20 mouse cellular contexts compared by ENCODE assay signal in genomic region chr3:136674486-136674885, GRCm38 (mm10). TPM values are rescaled to one million over a fixed set of nuclear protein-coding genes. Genes with fewer than 3 reads are reported as not detected.
DNase-seq lines count a peak whose midpoint lies in the region; ATAC-seq lines count a peak whose summit lies in the region.
"Had no signal": no experiment of that assay in that cellular context is flagged by ENCODE, and none has a peak within 500 bp of the region (broad histone marks: within the 10 kb centered on the region; RNA-seq: fewer than 3 reads in every experiment).

No protein-coding gene starts in this region.

- H3K4me1 ChIP-seq in hindbrain, embryonic 12.5 days: peaks cover 33% of the 10 kb centered on the region
- no peaks in the 10 kb centered on the region for H3K4me1 ChIP-seq in hindbrain, embryonic 11.5 days (replicated peaks; ENCODE audit: control insufficient read depth, insufficient read depth, low read length)
- H3K4me1 ChIP-seq in midbrain, embryonic 14.5 days (ENCODE audit: control insufficient read depth, insufficient read depth, low read length): peaks cover 35% of the 10 kb centered on the region
- peaks cover 6% of the 10 kb centered on the region; the same call in 1 of the 2 replicates for H3K4me1 ChIP-seq in midbrain, embryonic 11.5 days (ENCODE audit: control insufficient read depth, insufficient read depth, low read length)
- H3K4me1 ChIP-seq in hindbrain, embryonic 16.5 days (ENCODE audit: control insufficient read depth, insufficient read depth, low read depth, low read length): peaks cover 20% of the 10 kb centered on the region

- no peak for ATAC-seq in hindbrain, embryonic 12.5 days (ENCODE audit: low FRiP score)
- no peak for ATAC-seq in hindbrain, embryonic 11.5 days (ENCODE audit: low FRiP score)
- no peak for ATAC-seq in midbrain, embryonic 14.5 days (ENCODE audit: low FRiP score, low TSS enrichment)
- ATAC-seq in midbrain, embryonic 11.5 days (ENCODE audit: low FRiP score): no peak
- no peak for ATAC-seq in hindbrain, embryonic 16.5 days
- ATAC-seq in megakaryocyte-erythroid progenitor cell, adult 5-6 weeks (replicated peaks; ENCODE audit: low FRiP score, low TSS enrichment, poor library complexity, severe bottlenecking): no peak
- ATAC-seq: intestine, embryonic 16.5 days had no signal

- no peaks in the 10 kb centered on the region for H3K36me3 ChIP-seq in hindbrain, embryonic 12.5 days
- H3K36me3 ChIP-seq in hindbrain, embryonic 11.5 days (ENCODE audit: control insufficient read depth, insufficient read depth, low read length): no peaks in the 10 kb centered on the region
- no peaks in the 10 kb centered on the region for H3K36me3 ChIP-seq in midbrain, embryonic 14.5 days (ENCODE audit: control insufficient read depth, insufficient read depth, low read length)
- no peaks in the 10 kb centered on the region for H3K36me3 ChIP-seq in midbrain, embryonic 11.5 days (ENCODE audit: control insufficient read depth, insufficient read depth, low read length)
- no peaks in the 10 kb centered on the region for H3K36me3 ChIP-seq in hindbrain, embryonic 16.5 days (ENCODE audit: control insufficient read depth, insufficient read depth, low read length)
- H3K36me3 ChIP-seq: embryonic facial prominence, embryonic 13.5 days had no signal

- 0 out of 2 replicates have a peak overlapping the region, but pooled peaks have one; percentile 6 for H3K4me2 ChIP-seq in hindbrain, embryonic 12.5 days (replicated peaks)
- no peak overlapping the region for H3K4me2 ChIP-seq in hindbrain, embryonic 11.5 days (replicated peaks; ENCODE audit: low read depth, low read length)
- H3K4me2 ChIP-seq in midbrain, embryonic 14.5 days (ENCODE audit: low read length): peak overlapping the region; percentile 21
- H3K4me2 ChIP-seq in midbrain, embryonic 11.5 days: no peak overlapping the region
- H3K4me2 ChIP-seq in hindbrain, embryonic 16.5 days (ENCODE audit: low read length): peak overlapping the region; percentile 21
- H3K4me2 ChIP-seq: embryonic facial prominence, embryonic 13.5 days had no signal

- WGBS in hindbrain, embryonic 12.5 days: 74% methylated on average over 5 of the region's 5 CpGs
- 76% methylated on average over 5 of the region's 5 CpGs for WGBS in hindbrain, embryonic 11.5 days
- WGBS in midbrain, embryonic 14.5 days: 63% methylated on average over 5 of the region's 5 CpGs
- WGBS in midbrain, embryonic 11.5 days: 82% methylated on average over 5 of the region's 5 CpGs
- WGBS in hindbrain, embryonic 16.5 days: 54% methylated on average over 5 of the region's 5 CpGs

- no peak for DNase-seq in hindbrain, embryonic 11.5 days (ENCODE audit: low spot score)
- DNase-seq in midbrain, embryonic 14.5 days: no peak
- no peak for DNase-seq in midbrain, embryonic 11.5 days (ENCODE audit: low spot score, missing footprints)
- peak; percentile 41 for DNase-seq in yolk sac, embryonic 10.5 days (ENCODE audit: low spot score)
- DNase-seq: adrenal gland, adult 2 months; cerebellum, postnatal 14 days; gastrocnemius, postnatal 10 days; heart, adult 18-20 months; heart, postnatal 4 days; layer of hippocampus, postnatal 36 days; liver; lung, adult 2 months; right cerebral cortex, adult 18-20 months; thymus, postnatal 25 days had no signal

- no peak overlapping the region for H3K4me3 ChIP-seq in hindbrain, embryonic 12.5 days
- no peak overlapping the region for H3K4me3 ChIP-seq in hindbrain, embryonic 11.5 days (ENCODE audit: low read depth, low read length)
- no peak overlapping the region for H3K4me3 ChIP-seq in midbrain, embryonic 14.5 days (replicated peaks; ENCODE audit: low read depth, low read length)
- no peak overlapping the region for H3K4me3 ChIP-seq in midbrain, embryonic 11.5 days (ENCODE audit: low read depth, low read length)
- no peak overlapping the region for H3K4me3 ChIP-seq in hindbrain, embryonic 16.5 days (ENCODE audit: low read length)
- H3K4me3 ChIP-seq: embryonic facial prominence, embryonic 13.5 days had no signal

- no peaks in the 10 kb centered on the region for H3K27me3 ChIP-seq in hindbrain, embryonic 12.5 days
- no peaks in the 10 kb centered on the region for H3K27me3 ChIP-seq in hindbrain, embryonic 11.5 days (ENCODE audit: control insufficient read depth, insufficient read depth, low read length)
- H3K27me3 ChIP-seq in midbrain, embryonic 14.5 days (ENCODE audit: control insufficient read depth, insufficient read depth, low read length): no peaks in the 10 kb centered on the region
- no peaks in the 10 kb centered on the region for H3K27me3 ChIP-seq in midbrain, embryonic 11.5 days (ENCODE audit: control insufficient read depth, insufficient read depth, low read length)
- no peaks in the 10 kb centered on the region for H3K27me3 ChIP-seq in hindbrain, embryonic 16.5 days (replicated peaks; ENCODE audit: control insufficient read depth, insufficient read depth, low read length)
- H3K27me3 ChIP-seq: embryonic facial prominence, embryonic 13.5 days had no signal

- no peak overlapping the region for H3K27ac ChIP-seq in hindbrain, embryonic 12.5 days
- H3K27ac ChIP-seq in hindbrain, embryonic 11.5 days (ENCODE audit: low read depth, low read length): no peak overlapping the region
- H3K27ac ChIP-seq in midbrain, embryonic 14.5 days (replicated peaks; ENCODE audit: low read depth, low read length): no peak overlapping the region
- H3K27ac ChIP-seq in midbrain, embryonic 11.5 days (ENCODE audit: low read depth, low read length): no peak overlapping the region
- H3K27ac ChIP-seq in hindbrain, embryonic 16.5 days (ENCODE audit: low read depth, low read length): no peak overlapping the region
- H3K27ac ChIP-seq: embryonic facial prominence, embryonic 13.5 days; kidney, postnatal 0 days had no signal

- H3K9ac ChIP-seq in hindbrain, embryonic 12.5 days: no peak overlapping the region
- no peak overlapping the region for H3K9ac ChIP-seq in hindbrain, embryonic 11.5 days (ENCODE audit: low read depth, low read length)
- no peak overlapping the region for H3K9ac ChIP-seq in midbrain, embryonic 14.5 days (replicated peaks; ENCODE audit: low read length)
- H3K9ac ChIP-seq in midbrain, embryonic 11.5 days (ENCODE audit: low read length): no peak overlapping the region
- H3K9ac ChIP-seq in hindbrain, embryonic 16.5 days (ENCODE audit: low read depth, low read length): no peak overlapping the region
- H3K9ac ChIP-seq: embryonic facial prominence, embryonic 13.5 days had no signal

- no peaks in the 10 kb centered on the region for H3K9me3 ChIP-seq in hindbrain, embryonic 12.5 days (replicated peaks)
- no peaks in the 10 kb centered on the region for H3K9me3 ChIP-seq in hindbrain, embryonic 11.5 days (ENCODE audit: control insufficient read depth, low read length)
- no peaks in the 10 kb centered on the region for H3K9me3 ChIP-seq in midbrain, embryonic 14.5 days (ENCODE audit: control insufficient read depth, low read length)
- no peaks in the 10 kb centered on the region for H3K9me3 ChIP-seq in midbrain, embryonic 11.5 days (ENCODE audit: control insufficient read depth, low read length)
- H3K9me3 ChIP-seq in hindbrain, embryonic 16.5 days (ENCODE audit: control insufficient read depth, low read length): no peaks in the 10 kb centered on the region
- H3K9me3 ChIP-seq: embryonic facial prominence, embryonic 13.5 days had no signal

RNA-seq across cellular contexts. Expression of gene Ppp3ca, which starts 4.6 kb away (rescaled TPM):
- polyA plus RNA-seq in hindbrain, embryonic 12.5 days (2016; fragmentation: Nextera tagmentation; extraction: Ambion mirVana): 127 and 145 TPM in 2 replicates
- 70.9 and 71.9 TPM in 2 replicates for polyA plus RNA-seq in hindbrain, embryonic 11.5 days (2014; fragmentation: Nextera tagmentation; extraction: Ambion mirVana)
- polyA plus RNA-seq in midbrain, embryonic 14.5 days (2014; fragmentation: Nextera tagmentation; extraction: Ambion mirVana): 136 and 145 TPM in 2 replicates
- 57.8 and 61.1 TPM in 2 replicates for polyA plus RNA-seq in midbrain, embryonic 11.5 days (2014; fragmentation: Nextera tagmentation; extraction: Ambion mirVana)
- 154 TPM in 2 replicates for polyA plus RNA-seq in hindbrain, embryonic 16.5 days (2015; fragmentation: Nextera tagmentation; extraction: Ambion mirVana)
- total RNA-seq in megakaryocyte-erythroid progenitor cell, adult 5-6 weeks (2014; fragmentation: Nextera tagmentation): 19.5 and 19.6 TPM in 2 replicates
- total RNA-seq in megakaryocyte-erythroid progenitor cell, adult 5-6 weeks (2017): 20.2 and 34.7 TPM in 2 replicates

Comparison
In these comparisons a context has a peak if more than half of its experiments do, and no peak if none do; other contexts are left out.
1. H3K4me2 ChIP-seq: peak in hindbrain, embryonic 12.5 days (single experiment), midbrain, embryonic 14.5 days (single experiment) and hindbrain, embryonic 16.5 days (single experiment); none in hindbrain, embryonic 11.5 days (single experiment) and midbrain, embryonic 11.5 days (single experiment).